Mouse (Mus musculus) kidney, adult 9 months (tissue): Measurements from ENCODE around the gene Slamf9.

Source experiments
- DNase-seq: peaks from one replicate; pipeline ENCODE4 v3.0.0; 2022

Slamf9 gene

GRCm38 (mm10) chr1:172475054-172475741 is at the start of gene Slamf9:
TSS of gene Slamf9 (plus strand) at chr1:172475358.
- peak; percentile 29 for DNase-seq

- DNase-seq, result no peak
Measured at GRCm38 (mm10) chr1:172426419-172426818, 48.7 kb upstream of the Slamf9 start.

GRCm38 (mm10) chr1:172427841-172428240 is 47.3 kb upstream of the Slamf9 start:
- DNase-seq, result no peak

GRCm38 (mm10) chr1:172428614-172429013 is 46.5 kb upstream of the Slamf9 start:
- DNase-seq, result no peak

GRCm38 (mm10) chr1:172430731-172431220 is 44.4 kb upstream of the Slamf9 start:
- DNase-seq, result no peak

GRCm38 (mm10) chr1:172431836-172432586 is 43.1 kb upstream of the Slamf9 start:
- peak; percentile 55 for DNase-seq

GRCm38 (mm10) chr1:172432587-172432955 is 42.6 kb upstream of the Slamf9 start:
- no peak for DNase-seq

- no peak for DNase-seq
Measured at GRCm38 (mm10) chr1:172433012-172433850, 41.9 kb upstream of the Slamf9 start.

GRCm38 (mm10) chr1:172433851-172434165 is 41.4 kb upstream of the Slamf9 start:
- no peak for DNase-seq

- no peak for DNase-seq
Measured at GRCm38 (mm10) chr1:172436785-172437184, 38.4 kb upstream of the Slamf9 start.

- no peak for DNase-seq
Measured at GRCm38 (mm10) chr1:172438621-172439020, 36.5 kb upstream of the Slamf9 start.

- DNase-seq, result no peak
Measured at GRCm38 (mm10) chr1:172440521-172440920, 34.6 kb upstream of the Slamf9 start.

- DNase-seq, result no peak
Measured at GRCm38 (mm10) chr1:172441935-172442445, 33.2 kb upstream of the Slamf9 start.

- no peak for DNase-seq
Measured at GRCm38 (mm10) chr1:172450226-172450625, 24.9 kb upstream of the Slamf9 start.

- DNase-seq, result no peak
Measured at GRCm38 (mm10) chr1:172450848-172451470, 24.2 kb upstream of the Slamf9 start.

GRCm38 (mm10) chr1:172452911-172453310 is 22.2 kb upstream of the Slamf9 start:
- peak; percentile 53 for DNase-seq

GRCm38 (mm10) chr1:172453810-172454209 is 21.3 kb upstream of the Slamf9 start:
- DNase-seq, result no peak

- no peak for DNase-seq
Measured at GRCm38 (mm10) chr1:172455416-172455815, 19.7 kb upstream of the Slamf9 start.

- DNase-seq, result no peak
Measured at GRCm38 (mm10) chr1:172456001-172456677, 19.0 kb upstream of the Slamf9 start.

- DNase-seq, result no peak
Measured at GRCm38 (mm10) chr1:172457196-172457595, 18.0 kb upstream of the Slamf9 start.

- DNase-seq, result no peak
Measured at GRCm38 (mm10) chr1:172458041-172458440, 17.1 kb upstream of the Slamf9 start.

GRCm38 (mm10) chr1:172461602-172462001 is 13.6 kb upstream of the Slamf9 start:
- DNase-seq, result no peak
